Mouse (Mus musculus): ENCODE data around the gene Tet3. TPM values are rescaled to one million over a fixed set of nuclear protein-coding genes. Genes with fewer than 3 reads are reported as not detected.

Gene Tet3
- total RNA-seq (2021) = 10 to 100 TPM; 46.2 to 49.0 TPM
- long read RNA-seq, experiment 1, partial matches to known transcripts = 0 of 6 reads
- long read RNA-seq, experiment 1, other reads (novel, unspliced or antisense) = 6 of 6 reads
- long read RNA-seq, experiment 2, partial matches to known transcripts = 0 of 6 reads
- long read RNA-seq, experiment 2, other reads (novel, unspliced or antisense) = 6 of 6 reads

DNA sequence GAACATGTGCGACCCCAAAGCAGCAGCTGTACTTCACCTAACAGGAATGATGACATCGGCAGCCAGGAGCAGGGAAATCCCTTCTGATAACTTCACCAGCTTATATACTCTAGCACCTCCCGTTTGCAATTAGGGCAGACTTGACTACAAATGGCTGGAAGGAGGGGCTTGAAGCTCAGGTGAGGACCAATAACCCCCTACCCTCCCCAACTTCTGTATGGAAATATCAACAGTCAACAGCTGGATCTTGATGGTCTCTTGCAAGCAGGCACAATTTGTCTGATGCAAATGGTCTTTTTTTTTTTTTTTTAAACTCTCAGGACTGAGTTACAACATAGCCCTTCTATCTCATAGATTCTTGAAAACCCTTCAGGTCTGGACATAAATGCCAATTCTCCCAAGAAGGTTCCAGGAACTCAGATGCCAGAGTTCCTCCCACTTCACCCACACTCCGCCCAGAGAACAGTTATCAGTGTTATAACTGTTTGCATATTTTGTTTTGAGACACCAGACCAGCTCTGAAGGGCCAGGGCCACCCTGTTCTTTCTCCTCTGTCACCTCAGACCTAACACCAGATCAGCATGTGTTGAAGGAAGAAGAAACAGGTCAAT lies at the start of gene Tet3:
Gene Tet3, minus strand, starts transcription at position 51 of the 611 bp plus-strand sequence.
- no peak for DNase-seq
- intact Hi-C loops (cut with DNase I) = loop anchor here (2.0 to 5.0 kb wide), 2 partner anchors 47 to 50 kb away; no protein-coding TSS in a partner anchor

DNA sequence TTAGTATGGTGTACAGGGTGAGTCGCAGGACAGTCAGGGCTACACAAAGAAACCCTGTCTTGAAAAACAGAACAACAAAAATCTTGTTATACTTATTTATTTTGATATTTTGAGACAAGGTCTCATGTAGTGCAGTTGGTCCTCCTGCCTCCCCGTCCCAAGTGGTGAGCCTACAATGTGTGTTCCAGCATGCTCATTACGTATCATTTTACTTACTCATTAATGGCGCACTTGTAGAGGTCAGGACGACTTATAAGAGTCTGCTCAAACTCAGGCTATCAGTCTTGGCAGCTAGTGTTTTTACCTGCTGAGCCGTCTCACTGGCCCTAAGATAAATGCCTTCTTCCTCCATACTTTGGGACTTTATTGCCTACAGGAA lies 48.3 kb upstream of the Tet3 start:
- no peak for DNase-seq
- intact Hi-C loops (cut with DNase I) = loop anchor here (5.0 kb wide), 1 partner anchor 65 kb away; no protein-coding TSS in a partner anchor

DNA sequence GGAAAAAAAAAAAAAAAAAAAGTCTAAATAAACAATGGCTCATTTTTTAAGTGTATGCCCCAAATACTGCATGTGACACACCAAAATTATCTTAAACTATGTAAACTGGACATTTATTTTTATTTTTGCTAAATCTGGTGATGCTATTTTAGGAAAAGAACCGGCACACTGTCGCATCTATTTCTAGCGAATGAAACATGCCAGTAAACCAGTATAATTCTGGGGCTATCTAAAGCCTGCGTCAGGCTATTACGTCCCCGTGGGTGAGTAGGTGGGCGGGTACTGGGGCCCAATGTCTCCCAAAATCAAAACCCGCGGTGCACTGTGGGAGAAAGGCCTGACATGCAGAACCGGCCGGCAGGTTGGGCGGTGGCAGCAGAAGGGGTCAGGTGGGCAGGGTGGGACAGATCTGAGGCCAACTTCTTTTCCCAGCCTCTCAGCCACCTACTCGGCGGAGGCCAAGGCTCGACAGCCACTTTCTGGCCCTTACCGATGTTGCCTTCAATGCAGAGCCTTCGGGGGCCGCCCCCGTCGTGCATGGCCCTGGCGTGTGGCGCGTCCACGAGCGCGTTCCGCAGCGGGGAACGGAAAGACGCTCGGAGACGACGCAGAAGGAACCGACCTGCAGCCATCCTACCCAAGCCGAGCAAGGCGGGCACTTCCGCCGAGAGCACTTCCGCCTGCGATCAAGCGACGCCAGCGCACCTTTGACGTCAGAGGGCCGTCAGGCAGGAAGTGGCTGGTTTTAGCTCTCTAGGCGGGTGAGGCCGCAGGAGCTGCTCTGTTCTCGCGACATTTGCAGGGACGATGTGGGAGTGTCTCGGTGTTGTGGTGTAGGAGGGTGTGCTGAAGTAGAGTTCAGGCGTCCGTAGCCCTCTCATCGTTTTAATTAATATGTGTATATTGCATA lies 47.6 kb upstream of the Tet3 start, which contains the start of gene Dguok:
Gene Dguok, minus strand, starts transcription at position 712 of the 910 bp plus-strand sequence.
- intact Hi-C loops (cut with DNase I) = loop anchor here (5.0 kb wide), 1 partner anchor 64 kb away; no protein-coding TSS in a partner anchor
- peak; percentile 95 to 97 for DNase-seq

DNA sequence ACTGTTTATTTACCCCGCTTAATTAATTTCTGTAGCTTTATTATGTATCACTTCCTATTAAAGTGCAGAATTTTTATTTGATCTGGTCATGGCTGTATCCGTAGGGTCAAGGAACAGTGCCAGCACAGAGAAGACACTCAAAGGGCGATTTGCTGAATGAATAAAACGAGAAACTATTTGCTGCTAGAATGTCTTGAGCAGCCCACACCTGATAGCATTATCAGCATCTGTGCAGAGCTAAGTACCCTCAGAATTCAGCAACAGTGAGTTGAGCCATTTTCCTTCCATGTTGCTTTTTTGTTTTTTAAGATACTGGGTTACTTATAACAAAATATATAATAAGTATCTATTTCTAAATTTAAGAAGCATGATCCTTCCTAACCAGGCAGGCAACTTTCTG lies 46.7 kb upstream of the Tet3 start:
- intact Hi-C loops (cut with DNase I) = loop anchor here (5.0 kb wide), 1 partner anchor 63 kb away; no protein-coding TSS in a partner anchor
- no peak for DNase-seq

DNA sequence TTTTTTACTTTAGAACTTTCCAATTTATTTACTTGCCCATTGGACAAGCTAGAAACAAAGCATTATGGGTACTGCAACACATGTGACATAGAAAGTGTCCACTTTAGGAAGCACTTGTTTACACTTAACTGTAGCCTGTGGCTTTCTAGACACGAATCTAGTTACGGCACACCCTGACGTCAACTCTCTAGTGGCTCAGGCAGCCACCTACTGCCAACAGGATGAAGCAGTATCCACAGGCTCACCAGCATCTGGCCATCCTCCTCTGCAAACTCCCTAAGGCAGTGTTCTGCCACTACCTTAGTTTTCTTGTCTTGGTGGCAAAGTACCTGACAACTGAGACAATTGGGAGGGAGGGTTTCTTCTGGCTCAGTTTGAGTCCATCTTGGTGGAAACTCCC lies 44.5 kb upstream of the Tet3 start:
- DNase-seq = no peak
- intact Hi-C loops (cut with DNase I) = no loop called here

DNA sequence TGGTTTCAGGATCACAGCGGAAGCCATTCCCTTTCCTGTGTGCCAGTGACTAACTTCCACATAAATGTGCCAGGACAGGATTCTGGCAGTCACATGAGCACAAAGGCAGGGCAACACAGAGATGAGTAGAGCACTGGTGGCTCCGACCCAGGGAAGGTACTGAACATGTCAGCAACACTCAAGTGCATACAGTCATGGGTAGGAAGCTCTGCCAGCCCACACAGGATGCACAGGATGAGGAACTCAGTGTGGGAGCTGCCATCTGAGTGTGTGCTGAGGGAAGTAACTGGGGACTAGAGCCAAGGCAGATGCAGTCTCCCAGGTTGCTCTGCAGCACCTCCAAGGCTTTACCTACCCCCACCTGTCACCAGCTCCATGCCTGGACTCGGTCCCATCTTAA lies 43.8 kb upstream of the Tet3 start:
- DNase-seq = no peak
- intact Hi-C loops (cut with DNase I) = no loop called here

DNA sequence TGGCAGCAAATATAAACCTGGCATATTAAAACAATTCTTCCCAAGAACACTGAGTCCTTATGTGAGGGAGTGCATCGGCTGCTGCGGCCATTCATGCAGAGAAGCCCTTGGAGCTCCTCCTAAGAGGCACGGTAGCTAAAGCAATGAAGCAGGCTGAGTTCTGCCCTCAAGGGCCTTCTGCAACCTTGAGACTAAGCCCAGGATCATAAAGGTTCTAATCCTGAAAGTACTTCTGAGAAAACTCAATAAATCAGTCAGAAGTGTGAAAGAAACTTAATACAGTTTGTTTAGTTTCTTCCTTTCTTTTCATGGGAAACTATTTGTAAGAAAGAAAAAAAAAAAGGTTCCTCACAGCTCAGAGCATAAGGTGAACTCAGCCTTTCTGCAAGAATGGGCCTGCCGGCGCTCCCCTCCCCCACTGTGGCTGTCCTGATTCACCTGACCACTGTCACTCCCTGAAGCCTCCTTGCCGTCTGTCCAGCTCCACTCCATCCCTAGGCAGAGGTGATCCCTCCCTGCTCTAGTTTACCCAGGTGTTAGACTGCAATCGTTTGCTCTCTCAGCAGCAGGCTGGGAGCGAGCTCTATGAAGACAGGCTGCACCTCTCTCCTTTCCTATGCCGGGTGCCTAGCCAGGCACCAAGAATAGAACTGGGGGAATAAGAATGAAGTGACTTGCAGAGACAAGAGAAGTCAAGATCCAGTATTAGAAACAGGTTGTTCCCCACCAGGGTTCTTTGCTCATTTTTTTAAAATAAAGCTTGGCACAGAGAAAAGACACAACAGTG lies 42.8 kb upstream of the Tet3 start:
- intact Hi-C loops (cut with DNase I) = no loop called here
- DNase-seq = no peak

DNA sequence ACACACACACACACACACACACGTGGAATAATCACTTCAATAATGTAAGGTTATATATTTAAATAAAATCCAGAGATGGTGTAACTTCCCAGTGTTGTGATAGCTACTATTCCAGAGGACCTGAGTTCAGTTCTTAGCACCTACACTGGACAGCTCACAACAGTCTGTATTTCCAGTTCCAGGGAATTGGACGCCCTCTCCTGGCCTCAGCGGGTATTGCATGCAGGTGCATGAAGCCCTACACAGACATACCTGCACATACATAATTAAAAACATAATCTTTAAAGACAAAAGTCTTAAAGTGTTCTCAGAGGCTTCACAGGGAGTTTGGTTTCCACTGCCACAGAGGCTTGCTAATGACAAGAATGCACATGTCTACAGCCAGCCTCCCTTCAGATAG lies 41.6 kb upstream of the Tet3 start:
- intact Hi-C loops (cut with DNase I) = no loop called here

DNA sequence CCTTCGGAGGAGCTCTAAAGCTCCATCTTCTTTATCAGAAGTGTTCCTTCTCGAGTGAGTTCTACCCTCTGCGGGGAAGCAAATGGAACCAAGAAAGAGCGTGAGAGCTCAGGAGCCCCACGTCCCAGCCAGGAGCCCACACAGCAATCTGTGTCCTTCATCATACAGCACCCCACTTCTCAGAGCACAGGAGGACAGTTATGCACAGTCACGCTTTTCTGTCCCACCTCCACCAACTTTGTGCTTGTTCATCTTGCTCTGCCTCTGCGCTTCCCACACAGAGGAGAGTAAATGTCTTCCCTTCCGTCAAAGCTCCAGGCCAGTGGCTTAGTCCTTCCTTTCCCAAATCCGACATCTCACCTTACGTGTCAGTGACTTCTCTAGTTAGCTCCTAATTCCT lies 40.2 kb upstream of the Tet3 start:
- intact Hi-C loops (cut with DNase I) = no loop called here
- no peak for DNase-seq

More for the DNA sequence above, 41.6 kb upstream of the Tet3 start:
- DNase-seq = no peak

DNA sequence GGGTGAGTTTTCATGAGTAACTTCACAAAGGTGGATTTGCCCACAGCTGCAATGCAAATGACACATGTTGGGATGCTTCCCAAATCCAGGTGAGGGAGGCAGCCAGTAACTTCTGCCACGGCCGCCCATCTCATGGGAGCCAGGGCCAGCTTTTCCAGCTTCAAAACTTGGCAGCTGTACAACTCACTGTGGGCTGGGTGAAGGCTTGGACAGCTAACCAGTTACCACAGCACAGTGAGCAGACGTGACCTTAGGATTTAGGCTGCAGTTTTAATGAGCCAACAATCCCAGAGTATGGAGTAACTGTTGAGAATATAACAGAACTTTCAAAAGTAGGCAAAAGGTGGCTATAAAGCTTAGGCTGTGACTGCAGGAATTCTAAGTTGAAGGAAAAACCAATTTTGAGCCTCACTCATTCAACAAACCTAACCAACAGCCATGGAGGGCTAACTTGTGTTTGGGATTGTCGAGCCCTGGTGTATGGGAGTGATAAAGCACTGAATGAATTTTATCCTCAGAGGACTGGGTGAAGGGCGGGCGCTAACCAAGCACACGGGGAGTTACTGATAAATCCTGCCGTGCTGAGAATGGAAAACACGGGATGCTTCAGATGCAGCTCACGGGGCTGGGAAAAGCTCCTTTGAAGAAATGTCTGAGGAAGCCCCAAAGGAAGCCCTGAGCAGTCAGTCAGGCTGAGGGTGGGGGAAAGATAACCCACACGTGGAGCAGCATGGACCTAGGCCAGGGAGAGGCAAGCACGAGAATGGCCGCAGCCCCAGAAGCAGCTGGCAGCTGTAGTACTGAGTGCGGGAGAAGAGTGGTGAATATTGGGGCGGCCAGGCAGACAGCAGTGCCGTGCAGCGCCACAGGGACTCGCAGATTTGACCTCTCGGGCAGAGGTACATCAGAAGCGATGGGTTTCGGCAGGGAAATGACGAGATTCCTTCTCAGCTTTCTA lies 38.1 kb upstream of the Tet3 start:
- intact Hi-C loops (cut with DNase I) = no loop called here
- DNase-seq = peak; percentile 37 to 60

DNA sequence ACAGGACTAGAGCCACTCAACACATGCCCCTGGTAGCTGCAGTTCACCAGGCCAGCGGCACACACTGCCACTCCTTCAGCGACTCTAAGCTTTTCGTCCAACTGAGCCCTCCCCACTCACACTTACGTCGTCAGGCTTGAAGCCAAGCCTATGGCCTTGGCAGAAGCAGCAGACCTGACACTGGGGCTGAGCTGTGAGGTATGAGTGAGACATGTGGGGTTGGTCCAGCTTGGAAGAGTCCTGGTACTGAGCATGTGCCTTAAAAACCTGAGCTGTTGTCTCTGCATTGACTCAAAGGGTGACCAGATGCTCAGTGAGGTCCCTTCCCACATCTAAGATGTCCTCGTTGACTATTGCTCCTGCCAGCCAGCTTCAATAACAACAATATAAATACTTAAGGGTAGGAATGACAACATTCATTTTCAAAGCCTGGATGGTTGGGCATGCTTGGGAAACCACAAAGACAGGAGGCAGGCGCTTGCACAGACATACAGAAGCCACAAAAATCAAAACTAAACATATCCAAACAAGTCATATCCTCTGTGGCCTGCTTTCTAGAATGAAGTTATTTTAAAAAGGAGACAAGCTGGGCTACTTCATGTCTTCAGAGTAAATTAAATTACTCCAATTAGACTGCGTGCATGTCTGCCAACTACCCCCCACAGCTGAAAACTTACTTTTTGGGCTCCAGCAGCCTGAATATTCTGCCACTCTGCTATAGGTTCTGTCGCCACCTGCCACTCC lies 37.3 kb upstream of the Tet3 start:
- intact Hi-C loops (cut with DNase I) = no loop called here
- peak; percentile 44 to 64 for DNase-seq

DNA sequence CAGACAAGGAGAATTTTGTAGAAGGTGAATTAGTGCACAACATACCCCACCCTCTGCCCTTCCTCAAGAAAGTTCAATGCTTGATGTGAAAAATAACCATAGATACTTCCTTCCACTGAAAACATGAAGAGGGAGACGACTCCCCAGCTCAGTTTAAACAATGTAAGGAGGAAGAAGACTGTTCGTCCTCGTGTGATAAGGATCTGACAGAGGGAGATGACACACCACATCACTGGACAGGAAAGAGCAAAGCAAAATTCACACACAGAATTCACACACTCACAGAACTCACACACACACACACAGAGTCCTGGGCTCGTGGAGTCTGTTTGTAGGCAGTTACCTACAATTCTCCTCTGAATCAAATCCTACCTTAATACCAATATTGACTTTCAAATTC lies 31.7 kb upstream of the Tet3 start:
- intact Hi-C loops (cut with DNase I) = no loop called here
- DNase-seq = no peak

DNA sequence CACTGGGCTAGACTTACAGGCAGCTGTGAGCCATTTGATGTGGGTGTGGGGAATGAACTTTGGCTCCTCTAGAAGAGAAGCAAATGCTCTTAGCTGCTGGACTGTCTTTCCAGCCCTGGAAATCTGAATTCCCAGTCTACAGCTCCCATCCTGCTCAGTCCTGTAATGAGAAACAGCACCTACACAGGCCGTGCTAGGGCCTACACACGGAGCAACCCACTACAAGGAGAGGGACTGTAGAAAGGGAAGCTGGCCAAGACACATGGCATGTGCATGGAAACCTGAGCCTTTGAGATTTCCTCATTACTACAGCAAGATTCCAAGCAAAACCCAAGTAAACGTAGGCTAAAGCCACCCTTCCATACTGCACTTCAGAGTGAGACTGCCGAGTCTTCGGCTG lies 29.3 kb upstream of the Tet3 start:
- DNase-seq = no peak
- intact Hi-C loops (cut with DNase I) = no loop called here

DNA sequence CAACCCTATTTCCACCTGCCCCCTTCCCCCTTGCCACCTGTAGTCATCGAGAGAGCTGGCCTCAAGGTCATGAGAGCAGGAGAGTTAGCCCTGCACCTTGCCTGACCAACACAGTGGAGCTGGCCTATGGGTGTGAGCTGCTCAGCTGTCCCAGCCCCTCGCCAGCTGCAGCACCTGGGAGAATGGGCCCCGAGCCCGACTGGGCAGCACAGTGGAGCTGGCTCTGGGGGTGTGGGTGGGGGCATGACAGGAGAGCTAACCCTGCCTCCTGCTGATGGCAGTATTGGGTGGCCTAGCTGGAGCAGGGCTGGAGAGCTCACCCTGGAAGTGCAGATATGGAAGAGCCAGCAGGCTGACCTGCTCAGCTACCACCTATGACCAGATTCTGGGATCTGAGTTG lies 28.4 kb upstream of the Tet3 start:
- intact Hi-C loops (cut with DNase I) = no loop called here
- peak in 1 of 2 experiments; percentile 47 for DNase-seq

DNA sequence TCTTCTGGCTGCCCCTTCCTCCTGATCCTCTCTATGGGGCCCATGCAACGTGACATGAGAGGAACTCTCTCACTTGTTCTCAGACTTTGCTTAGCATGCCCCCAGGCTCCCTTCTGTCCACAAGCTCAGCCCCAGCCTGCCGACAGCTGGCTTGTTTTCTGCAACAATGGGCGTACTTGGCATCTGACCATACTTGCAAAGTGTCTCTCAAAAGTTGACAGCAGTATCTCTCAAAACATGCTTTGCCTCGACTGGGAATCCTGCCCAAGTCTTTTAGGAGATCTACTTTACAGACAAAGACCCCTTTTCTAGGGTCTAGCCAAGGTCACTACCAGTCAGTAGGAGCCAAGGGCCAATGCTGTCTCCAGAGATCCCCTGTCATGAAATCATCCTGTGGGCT lies 27.0 kb upstream of the Tet3 start:
- intact Hi-C loops (cut with DNase I) = no loop called here
- DNase-seq = peak in 1 of 2 experiments; percentile 40

DNA sequence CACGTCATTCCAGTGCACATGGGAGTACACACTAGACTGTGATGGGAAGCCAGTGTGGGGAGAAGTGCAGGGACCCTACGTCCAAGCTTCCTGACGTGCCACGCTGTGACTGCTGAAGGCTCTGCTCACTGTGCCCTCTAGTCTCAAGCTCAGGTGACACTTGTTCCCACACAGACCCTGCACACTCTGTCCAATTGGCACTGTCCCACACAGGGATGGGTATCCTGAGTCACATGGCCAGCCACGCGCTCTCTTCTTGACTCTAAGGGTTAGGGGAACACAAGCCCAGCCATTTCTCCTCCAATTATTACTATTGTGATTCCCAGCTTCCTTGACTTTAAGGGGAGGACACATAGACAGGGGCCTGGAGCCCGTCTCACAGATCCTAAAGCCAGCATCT lies 24.9 kb upstream of the Tet3 start:
- intact Hi-C loops (cut with DNase I) = no loop called here

DNA sequence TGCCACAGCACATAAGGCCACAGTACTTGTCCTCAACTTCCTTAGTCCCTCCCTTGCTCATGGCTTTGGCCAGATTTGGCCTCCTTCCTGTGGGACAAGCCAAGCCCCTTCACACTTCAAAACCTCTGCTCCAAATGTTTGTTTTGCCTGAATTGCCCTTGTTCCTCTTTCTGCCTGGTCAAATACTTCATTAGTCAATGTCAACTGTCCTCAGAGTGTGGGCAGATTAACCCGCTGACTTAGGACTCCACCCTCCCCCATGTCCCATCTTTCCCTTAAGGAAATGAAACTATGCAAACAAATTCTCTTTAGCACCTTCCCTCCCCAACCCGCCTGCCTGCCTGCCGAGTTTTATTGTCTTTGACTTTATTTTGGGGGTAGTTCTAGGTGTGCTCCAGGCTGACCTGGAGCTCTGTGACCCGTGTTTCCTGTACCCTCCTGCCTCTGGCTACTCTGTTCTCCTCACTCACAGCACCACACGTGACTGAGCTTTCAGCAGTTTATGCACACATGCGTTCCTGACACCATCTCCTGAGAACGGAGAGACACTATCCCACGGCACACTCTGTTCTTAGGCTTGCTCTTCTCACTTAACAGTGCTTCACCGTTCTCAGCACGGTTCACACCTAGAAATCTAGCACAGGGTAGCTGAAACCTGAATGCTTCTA lies 23.7 kb upstream of the Tet3 start:
- intact Hi-C loops (cut with DNase I) = no loop called here
- no peak for DNase-seq

More for the DNA sequence above, 24.9 kb upstream of the Tet3 start:
- DNase-seq = no peak

DNA sequence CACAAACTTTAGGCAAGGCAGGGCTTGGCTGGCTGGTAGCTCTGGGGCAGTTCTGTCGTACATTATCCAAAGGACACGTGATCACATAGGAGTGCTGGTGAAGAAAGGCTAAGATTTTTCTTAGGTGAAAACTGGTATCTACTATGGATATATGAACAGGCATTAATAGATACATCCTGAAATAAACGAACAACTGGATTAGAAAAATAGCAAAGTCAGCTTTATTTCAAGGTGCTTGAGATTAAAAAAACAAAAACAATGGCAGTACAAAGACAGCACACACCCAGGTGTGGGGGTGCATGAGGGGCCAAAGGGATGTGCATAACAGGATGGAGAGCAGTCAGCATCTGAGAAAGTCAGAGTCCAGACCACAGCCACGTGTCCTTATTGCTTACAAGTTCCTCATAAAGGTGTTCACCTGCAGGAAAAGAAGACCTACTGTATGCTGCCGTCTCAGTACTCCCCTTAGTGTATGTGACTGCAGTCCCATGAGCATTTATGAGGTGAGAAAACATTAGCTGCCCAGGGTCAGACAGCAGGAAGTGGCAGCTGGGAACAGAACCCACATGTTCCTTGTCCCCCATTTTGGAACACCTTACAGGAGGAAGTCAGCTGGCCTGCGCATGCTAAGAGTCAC lies 21.3 kb upstream of the Tet3 start:
- intact Hi-C loops (cut with DNase I) = no loop called here
- DNase-seq = no peak
